Mouse (Mus musculus): ENCODE data around the gene Arntl2.

GRCm38 (mm10) chr6:146770808-146771207 is 25.0 kb upstream of the Arntl2 start:
- TF ChIP-seq CTCF (IDR thresholded peaks at IDR 0.05; ENCODE audit: extremely low read depth, insufficient read depth, insufficient read length, insufficient replicate concordance) (no peak), POLR2A (IDR thresholded peaks at IDR 0.05; ENCODE audit: low read depth, low read length) (no peak)
